Mouse (Mus musculus): Measurements from ENCODE around the gene Grifin. TPM values are rescaled to one million over a fixed set of nuclear protein-coding genes. Genes with fewer than 3 reads are reported as not detected.

Gene Grifin
- not detected in 2 replicates for polyA plus RNA-seq (2016; fragmentation: Nextera tagmentation; extraction: Ambion mirVana)

DNA sequence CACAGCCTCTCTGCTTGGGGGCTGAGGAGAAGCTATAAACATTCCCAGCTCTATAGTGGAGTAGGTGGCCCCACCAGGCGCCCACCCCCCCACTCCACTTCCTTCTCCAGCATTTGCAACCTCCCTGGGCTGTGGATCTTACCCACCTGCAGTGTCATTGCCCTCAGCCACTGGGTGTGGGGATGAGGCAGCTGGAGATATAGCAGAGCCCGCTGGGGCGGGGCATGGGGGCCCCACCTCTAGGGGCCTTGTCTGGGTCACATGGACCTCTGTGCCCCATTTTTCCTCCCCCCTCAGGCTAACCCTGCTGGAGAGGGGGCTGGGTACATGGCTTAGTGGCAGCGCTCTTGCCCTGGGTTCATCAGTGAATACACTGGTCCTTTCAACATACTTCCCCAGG lies at the start of gene Grifin:
TSS of gene Grifin (minus strand) at position 176 of the 400 bp plus-strand sequence.
- ATAC-seq (ENCODE audit: low FRiP score, low read depth) = no peak
- Histone ChIP-seq H3K4me3 (no peak within 1 kb of the TSS), H3K36me3 (no peaks in the 10 kb centered on the region), H3K9me3 (no peaks in the 10 kb centered on the region), H3K9ac (replicated peaks) (peak within 1 kb of the TSS; percentile 12; the same call in 1 of the 2 replicates), H3K27me3 (peaks cover 26% of the 10 kb centered on the region; the same call in 1 of the 2 replicates), H3K4me1 (peaks cover 29% of the 10 kb centered on the region), H3K27ac (replicated peaks) (0 out of 2 replicates have a peak within 1 kb of the TSS, but pooled peaks have one; percentile 5), H3K4me2 (replicated peaks) (no peak within 1 kb of the TSS)
- WGBS = 73% methylated on average over 4 of the region's 4 CpGs

- ATAC-seq (ENCODE audit: low FRiP score, low read depth) = no peak
- 96% methylated on average over 10 of the region's 10 CpGs for WGBS
- Histone ChIP-seq H3K4me1 (peaks cover 55% of the 10 kb centered on the region), H3K9ac (replicated peaks) (no peak overlapping the region), H3K9me3 (no peaks in the 10 kb centered on the region), H3K36me3 (peaks cover 43% of the 10 kb centered on the region), H3K4me2 (replicated peaks) (no peak overlapping the region), H3K27ac (replicated peaks) (peak overlapping the region; percentile 44; the same call in 1 of the 2 replicates), H3K4me3 (no peak overlapping the region), H3K27me3 (0 out of 2 replicates have a peak, but pooled peaks cover 3% of the 10 kb centered on the region)
Observed at GRCm38 (mm10) chr5:140614141-140614540, 49.3 kb upstream of the Grifin start.

DNA sequence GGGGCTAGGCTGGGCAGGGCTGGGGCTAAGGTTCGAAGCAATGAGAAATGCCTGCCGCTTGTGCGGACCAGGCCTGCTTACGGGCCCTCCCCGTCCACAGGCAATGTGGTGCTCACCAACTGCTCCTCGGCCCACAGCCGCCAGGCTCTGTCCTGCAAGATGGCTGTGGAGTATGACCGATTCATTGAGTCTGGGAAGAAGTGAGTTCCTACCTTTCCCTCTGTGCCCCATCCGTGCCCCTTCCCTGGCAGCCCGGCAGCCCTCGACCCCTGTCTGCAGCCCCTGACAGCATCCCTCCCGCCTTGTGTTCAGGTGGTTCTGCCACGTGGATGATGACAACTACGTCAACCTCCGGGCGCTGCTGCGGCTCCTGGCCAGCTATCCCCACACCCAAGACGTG lies 47.3 kb upstream of the Grifin start:
- peak overlapping the region; percentile 51 for H3K9ac ChIP-seq (replicated peaks)
- peaks cover 67% of the 10 kb centered on the region for H3K4me1 ChIP-seq
- 22% methylated on average over 18 of the region's 18 CpGs for WGBS
- no peaks in the 10 kb centered on the region for H3K9me3 ChIP-seq
- peak overlapping the region; percentile 68 for H3K4me2 ChIP-seq (replicated peaks)
- peaks cover 38% of the 10 kb centered on the region for H3K36me3 ChIP-seq
- H3K27ac ChIP-seq (replicated peaks) = peak overlapping the region; percentile 98
- peak overlapping the region; percentile 72 for H3K4me3 ChIP-seq
- ATAC-seq (ENCODE audit: low FRiP score, low read depth) = no peak; the same call in 1 of the 2 replicates
- H3K27me3 ChIP-seq = 0 out of 2 replicates have a peak, but pooled peaks cover 4% of the 10 kb centered on the region

DNA sequence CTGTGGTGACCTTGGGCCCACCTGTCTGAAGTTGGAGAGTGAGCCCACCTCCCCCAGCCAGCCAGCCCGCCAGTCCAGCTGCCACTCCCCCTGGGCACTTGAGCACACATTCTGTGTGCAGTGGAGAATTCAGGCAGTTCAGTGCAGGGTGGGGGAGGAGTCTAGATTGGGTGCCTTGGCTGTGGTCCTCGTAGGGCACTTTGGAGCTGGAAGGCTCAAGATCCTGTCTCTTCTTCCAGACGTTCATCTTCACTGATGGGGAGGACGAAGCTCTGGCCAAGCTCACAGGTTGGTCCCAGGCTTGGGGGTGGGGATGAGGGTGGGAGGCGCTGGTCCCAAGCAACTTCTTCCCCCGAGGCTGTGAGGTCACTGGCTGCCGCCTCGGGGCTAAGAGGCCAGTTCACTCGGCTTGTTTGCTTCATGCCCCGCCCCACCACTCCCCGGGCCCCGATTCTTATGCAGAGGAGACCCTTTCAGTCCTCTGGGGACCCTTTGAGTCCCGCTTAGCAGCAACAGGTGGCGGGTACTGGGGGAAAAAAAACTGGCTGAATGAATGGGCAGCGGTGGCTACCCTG lies 46.8 kb upstream of the Grifin start:
- H3K27me3 ChIP-seq = peaks cover 9% of the 10 kb centered on the region; the same call in 1 of the 2 replicates
- WGBS = under 1% methylated on average over 15 of the region's 15 CpGs
- peaks cover 72% of the 10 kb centered on the region for H3K4me1 ChIP-seq
- H3K9ac ChIP-seq (replicated peaks) = peak overlapping the region; percentile 51
- peak overlapping the region; percentile 68 for H3K4me2 ChIP-seq (replicated peaks)
- H3K27ac ChIP-seq (replicated peaks) = peak overlapping the region; percentile 98
- H3K4me3 ChIP-seq = peak overlapping the region; percentile 72
- H3K36me3 ChIP-seq = peaks cover 36% of the 10 kb centered on the region
- peak; percentile 14; the same call in 1 of the 2 replicates for ATAC-seq (ENCODE audit: low FRiP score, low read depth)
- H3K9me3 ChIP-seq = no peaks in the 10 kb centered on the region

DNA sequence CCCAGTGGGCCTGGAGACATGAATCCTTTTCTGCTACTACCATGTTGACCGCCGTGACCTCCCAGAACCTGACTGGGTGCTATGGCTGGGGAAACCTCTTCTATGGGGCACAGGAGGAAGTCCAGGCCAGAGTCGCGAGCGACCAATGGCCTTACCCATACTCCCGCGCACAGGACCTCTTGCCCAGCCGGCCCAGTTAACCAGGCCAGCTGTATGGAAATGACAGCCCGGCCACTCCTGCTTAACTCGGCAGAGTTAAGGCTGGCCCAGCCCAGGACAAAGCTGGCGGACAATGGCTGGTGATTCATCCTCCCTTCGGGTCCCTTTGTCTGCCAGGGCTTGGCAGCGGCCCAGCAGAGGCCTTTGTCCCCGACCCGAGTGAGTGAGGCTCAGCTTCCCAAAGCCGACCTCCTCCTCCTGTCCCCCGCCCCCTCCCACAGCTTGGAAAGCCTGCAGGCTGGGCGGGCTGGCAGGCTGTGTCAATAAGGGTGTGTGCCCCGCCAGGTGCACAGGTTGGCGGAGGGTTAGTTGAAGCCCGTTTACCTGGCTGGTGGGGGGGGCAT lies 46.2 kb upstream of the Grifin start:
- peak; percentile 64 for ATAC-seq (ENCODE audit: low FRiP score, low read depth)
- Histone ChIP-seq H3K27me3 (peaks cover 15% of the 10 kb centered on the region), H3K4me2 (replicated peaks) (peak overlapping the region; percentile 68), H3K36me3 (peaks cover 33% of the 10 kb centered on the region), H3K4me1 (peaks cover 78% of the 10 kb centered on the region), H3K27ac (replicated peaks) (peak overlapping the region; percentile 98), H3K9me3 (no peaks in the 10 kb centered on the region), H3K9ac (replicated peaks) (peak overlapping the region; percentile 84), H3K4me3 (peak overlapping the region; percentile 72)
- 1% methylated on average over 21 of the region's 21 CpGs for WGBS

- Histone ChIP-seq H3K9me3 (no peaks in the 10 kb centered on the region), H3K27me3 (peaks cover 22% of the 10 kb centered on the region), H3K4me2 (replicated peaks) (peak overlapping the region; percentile 68), H3K4me1 (peaks cover 84% of the 10 kb centered on the region), H3K4me3 (peak overlapping the region; percentile 72), H3K27ac (replicated peaks) (peak overlapping the region; percentile 98), H3K36me3 (peaks cover 30% of the 10 kb centered on the region), H3K9ac (replicated peaks) (peak overlapping the region; percentile 84)
- ATAC-seq (ENCODE audit: low FRiP score, low read depth) = peak; percentile 24; the same call in 1 of the 2 replicates
- WGBS = 1% methylated on average over 30 of the region's 30 CpGs
Observed at GRCm38 (mm10) chr5:140610273-140611011, 45.6 kb upstream of the Grifin start.

DNA sequence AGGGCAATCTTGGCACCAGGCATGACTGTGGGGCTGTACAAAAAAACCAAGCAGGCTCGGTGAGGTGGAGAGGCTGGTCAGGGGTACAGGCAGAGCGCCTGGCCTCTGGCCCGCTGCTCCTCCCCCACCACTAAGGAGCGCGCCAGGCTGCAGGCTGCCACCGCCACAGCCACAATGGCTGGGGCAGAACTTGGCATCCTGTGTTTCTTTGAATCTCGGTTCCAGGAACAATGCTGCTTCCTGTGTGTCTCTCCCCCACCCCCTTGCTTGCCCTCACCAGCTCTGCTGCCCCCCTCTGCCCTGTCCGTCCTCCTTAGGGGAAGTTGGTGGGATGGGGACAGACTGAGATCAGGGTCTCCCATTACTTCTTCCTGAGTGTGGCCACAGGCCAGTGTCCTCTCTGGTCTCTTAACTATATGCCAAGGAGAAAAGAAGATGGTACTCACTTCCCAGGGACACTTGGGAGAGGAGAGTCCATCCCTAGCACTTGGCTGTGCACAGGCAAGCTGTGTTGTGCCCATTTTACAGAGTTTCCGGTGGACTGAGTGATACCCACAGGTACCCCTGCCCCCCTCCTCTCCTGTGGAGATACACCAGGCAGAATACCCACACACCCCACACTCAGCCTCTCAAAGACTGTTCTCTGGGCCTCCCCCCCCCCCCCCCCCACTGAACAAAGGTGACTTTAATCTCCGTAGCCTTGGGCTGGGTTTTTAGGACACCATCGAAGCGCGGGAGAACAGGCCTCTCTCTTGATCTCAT lies 44.8 kb upstream of the Grifin start:
- Histone ChIP-seq H3K27me3 (peaks cover 29% of the 10 kb centered on the region), H3K4me3 (peak overlapping the region; percentile 72), H3K36me3 (peaks cover 26% of the 10 kb centered on the region), H3K9ac (replicated peaks) (peak overlapping the region; percentile 84), H3K4me1 (peaks cover 83% of the 10 kb centered on the region), H3K9me3 (no peaks in the 10 kb centered on the region), H3K27ac (replicated peaks) (peak overlapping the region; percentile 98), H3K4me2 (replicated peaks) (peak overlapping the region; percentile 68)
- no peak for ATAC-seq (ENCODE audit: low FRiP score, low read depth)
- WGBS = 9% methylated on average over 13 of the region's 13 CpGs

DNA sequence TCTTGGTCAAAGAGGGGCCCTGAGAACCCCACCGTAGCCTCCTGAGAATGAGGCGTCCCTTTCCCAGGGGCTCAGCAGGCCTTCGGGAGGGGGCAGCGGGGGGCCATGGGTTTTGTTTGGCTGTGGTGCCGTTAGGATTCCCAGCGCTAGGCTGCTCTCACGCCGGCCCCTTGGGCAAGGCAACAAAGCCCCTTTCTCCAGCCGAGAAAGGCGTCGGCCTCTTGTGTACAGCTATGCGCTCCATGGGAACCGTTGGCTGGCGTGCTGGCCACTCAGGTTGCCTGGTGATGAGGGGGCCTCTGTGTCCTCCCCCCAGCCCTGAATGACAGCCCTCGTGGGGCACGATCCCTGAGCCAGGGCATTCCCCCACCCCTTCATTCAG lies 43.8 kb upstream of the Grifin start:
- Histone ChIP-seq H3K9ac (replicated peaks) (peak overlapping the region; percentile 84), H3K9me3 (no peaks in the 10 kb centered on the region), H3K4me2 (replicated peaks) (peak overlapping the region; percentile 68), H3K4me3 (peak overlapping the region; percentile 72), H3K36me3 (peaks cover 15% of the 10 kb centered on the region), H3K27ac (replicated peaks) (peak overlapping the region; percentile 98), H3K4me1 (peaks cover 74% of the 10 kb centered on the region), H3K27me3 (peaks cover 36% of the 10 kb centered on the region)
- under 1% methylated on average over 16 of the region's 16 CpGs for WGBS
- ATAC-seq (ENCODE audit: low FRiP score, low read depth) = peak; percentile 20

DNA sequence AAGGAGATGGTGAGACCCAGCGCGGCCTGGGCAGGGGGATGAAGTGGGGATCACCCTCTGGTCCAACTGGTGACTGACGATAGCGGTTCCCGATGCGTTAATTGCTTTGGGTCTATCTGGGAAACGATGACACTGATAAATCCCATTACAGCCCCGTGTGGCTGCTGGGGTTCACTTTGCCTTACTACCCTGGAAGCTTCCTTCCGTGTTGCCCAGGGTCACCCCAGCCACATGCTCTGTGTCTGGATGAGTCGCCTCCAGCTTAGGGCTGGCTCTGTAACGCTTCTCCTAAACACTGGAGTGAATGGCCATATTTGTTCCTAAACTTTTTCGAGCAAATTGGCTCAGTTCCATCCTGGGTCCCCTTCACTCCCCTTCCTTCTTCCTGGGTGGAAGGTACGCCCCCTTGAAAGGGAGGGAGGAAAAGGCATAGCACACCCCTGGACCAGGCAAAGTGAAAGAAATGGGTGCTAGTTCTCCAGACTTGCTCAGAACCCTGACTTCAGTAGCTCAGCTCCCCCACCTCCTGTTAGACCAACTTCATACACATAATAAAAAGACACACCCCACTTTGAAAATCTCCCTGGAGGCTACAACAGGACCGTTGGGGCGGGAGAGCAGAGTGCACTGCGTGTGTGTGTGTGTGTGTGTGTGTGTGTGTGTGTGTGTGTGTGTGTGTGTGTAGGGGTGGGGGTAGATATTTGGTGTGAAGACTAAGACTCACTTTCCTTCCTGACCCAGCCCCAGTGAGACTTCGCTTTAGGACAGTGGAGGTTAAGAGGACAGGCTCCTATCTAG lies 43.2 kb upstream of the Grifin start:
- peak overlapping the region; percentile 72 for H3K4me3 ChIP-seq
- H3K4me2 ChIP-seq (replicated peaks) = peak overlapping the region; percentile 68
- H3K9me3 ChIP-seq = no peaks in the 10 kb centered on the region
- WGBS = under 1% methylated on average over 17 of the region's 17 CpGs
- H3K27ac ChIP-seq (replicated peaks) = peak overlapping the region; percentile 98
- H3K9ac ChIP-seq (replicated peaks) = peak overlapping the region; percentile 84
- H3K4me1 ChIP-seq = peaks cover 73% of the 10 kb centered on the region
- ATAC-seq (ENCODE audit: low FRiP score, low read depth) = no peak
- peaks cover 9% of the 10 kb centered on the region for H3K36me3 ChIP-seq
- peaks cover 36% of the 10 kb centered on the region for H3K27me3 ChIP-seq

DNA sequence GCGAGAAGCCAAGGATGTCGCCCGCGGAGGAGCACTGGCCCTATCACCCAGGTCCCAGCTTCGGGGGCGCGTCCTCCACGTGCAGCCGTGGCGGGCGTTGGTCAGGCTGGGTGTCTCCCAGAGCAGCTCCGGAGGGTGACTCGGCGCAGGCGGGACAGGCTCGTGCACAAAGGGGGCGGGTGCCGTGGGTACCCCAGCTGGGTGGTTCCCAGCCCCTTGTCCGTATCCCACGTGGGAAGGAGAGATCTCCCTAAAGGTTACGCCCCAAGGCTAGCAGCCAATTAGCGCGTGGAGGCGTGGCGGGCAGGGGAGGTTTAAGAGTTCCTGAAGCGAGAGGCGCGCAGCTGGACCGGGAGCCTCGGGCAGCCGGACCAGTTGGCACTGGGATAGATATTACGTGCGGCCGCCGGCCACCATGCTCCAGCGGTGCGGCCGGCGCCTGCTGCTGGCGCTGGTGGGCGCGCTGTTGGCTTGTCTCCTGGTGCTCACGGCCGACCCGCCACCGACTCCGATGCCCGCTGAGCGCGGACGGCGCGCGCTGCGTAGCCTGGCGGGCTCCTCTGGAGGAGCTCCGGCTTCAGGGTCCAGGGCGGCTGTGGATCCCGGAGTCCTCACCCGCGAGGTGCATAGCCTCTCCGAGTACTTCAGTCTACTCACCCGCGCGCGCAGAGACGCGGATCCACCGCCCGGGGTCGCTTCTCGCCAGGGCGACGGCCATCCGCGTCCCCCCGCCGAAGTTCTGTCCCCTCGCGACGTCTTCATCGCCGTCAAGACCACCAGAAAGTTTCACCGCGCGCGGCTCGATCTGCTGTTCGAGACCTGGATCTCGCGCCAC lies 42.3 kb upstream of the Grifin start, which contains the start of gene Lfng:
TSS of gene Lfng (plus strand) at position 320 of the 835 bp plus-strand sequence.
- Histone ChIP-seq H3K27me3 (peaks cover 37% of the 10 kb centered on the region), H3K36me3 (peaks cover 1% of the 10 kb centered on the region; the same call in 1 of the 2 replicates), H3K9ac (replicated peaks) (peak within 1 kb of the TSS; percentile 84), H3K4me3 (peak within 1 kb of the TSS; percentile 72), H3K4me1 (peaks cover 66% of the 10 kb centered on the region), H3K27ac (replicated peaks) (peak within 1 kb of the TSS; percentile 98), H3K9me3 (no peaks in the 10 kb centered on the region), H3K4me2 (replicated peaks) (peak within 1 kb of the TSS; percentile 68)
- WGBS = under 1% methylated on average over 82 of the region's 91 CpGs
- peak; percentile 52 for ATAC-seq (ENCODE audit: low FRiP score, low read depth)
